Mouse (Mus musculus): Measurements from ENCODE around the gene 4930583I09Rik. TPM values are rescaled to one million over a fixed set of nuclear protein-coding genes. Genes with fewer than 3 reads are reported as not detected.

4930583I09Rik gene
- polyA plus RNA-seq, 1 experiment from 2014 or later, result not detected

DNA sequence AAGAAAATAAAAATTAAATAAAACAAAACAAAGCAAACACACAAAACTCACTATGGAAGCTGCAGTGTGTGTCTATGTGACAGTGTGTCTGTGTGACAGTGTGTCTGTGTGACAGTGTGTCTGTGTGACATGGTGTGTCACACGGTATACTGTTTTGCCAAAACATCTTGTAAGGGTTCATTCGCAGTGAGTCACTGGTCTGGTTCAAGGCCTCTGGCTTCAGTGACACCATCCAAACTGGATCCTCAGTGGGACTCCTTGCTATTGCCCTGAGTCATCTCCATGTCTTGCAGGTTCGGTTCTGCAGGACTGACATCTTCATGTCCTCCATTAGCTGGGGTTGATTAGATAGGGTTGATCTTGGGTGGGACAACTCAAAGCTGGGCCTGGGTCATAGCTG lies 43.8 kb downstream of the 4930583I09Rik start:
- WGBS, result 89% methylated on average over 3 of the region's 3 CpGs
- no peaks in the 10 kb centered on the region for H3K9me3 ChIP-seq
- no peak overlapping the region for H3K4me3 ChIP-seq
- H3K4me1 ChIP-seq, result no peaks in the 10 kb centered on the region; the same call in 1 of the 2 replicates
- no peak overlapping the region for H3K4me2 ChIP-seq
- no peak overlapping the region for H3K27ac ChIP-seq
- H3K27me3 ChIP-seq, result no peaks in the 10 kb centered on the region
- no peak overlapping the region for H3K9ac ChIP-seq
- no peak for ATAC-seq (ENCODE audit: insufficient number of reproducible peaks, low FRiP score, low TSS enrichment, low read depth)
- no peaks in the 10 kb centered on the region for H3K36me3 ChIP-seq

DNA sequence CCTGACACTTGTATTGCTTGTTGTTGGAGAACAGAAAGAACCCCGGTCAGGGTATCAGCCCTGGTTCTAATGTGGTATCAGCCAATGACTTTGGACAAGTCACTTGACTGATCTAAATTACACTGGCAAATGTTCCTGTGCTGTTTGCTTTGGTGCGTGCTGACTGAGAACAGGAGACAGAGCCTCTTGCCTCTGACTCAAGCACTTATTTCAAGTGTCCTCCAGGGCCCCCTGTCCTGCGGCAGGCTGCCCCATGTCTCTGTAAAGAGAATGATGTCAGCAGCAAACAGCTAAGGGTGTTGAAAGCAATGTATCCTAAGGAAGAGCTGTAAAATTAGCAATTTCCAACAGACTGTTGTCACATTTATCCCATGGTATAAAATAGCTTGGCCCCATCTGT lies 46.7 kb downstream of the 4930583I09Rik start:
- no peaks in the 10 kb centered on the region; the same call in 1 of the 2 replicates for H3K4me1 ChIP-seq
- no peaks in the 10 kb centered on the region for H3K36me3 ChIP-seq
- ATAC-seq (ENCODE audit: insufficient number of reproducible peaks, low FRiP score, low TSS enrichment, low read depth), result no peak
- H3K27ac ChIP-seq, result no peak overlapping the region
- H3K9ac ChIP-seq, result no peak overlapping the region
- no peak overlapping the region for H3K4me3 ChIP-seq
- H3K4me2 ChIP-seq, result no peak overlapping the region
- 59% methylated on average over 3 of the region's 3 CpGs for WGBS
- H3K27me3 ChIP-seq, result no peaks in the 10 kb centered on the region
- H3K9me3 ChIP-seq, result no peaks in the 10 kb centered on the region

DNA sequence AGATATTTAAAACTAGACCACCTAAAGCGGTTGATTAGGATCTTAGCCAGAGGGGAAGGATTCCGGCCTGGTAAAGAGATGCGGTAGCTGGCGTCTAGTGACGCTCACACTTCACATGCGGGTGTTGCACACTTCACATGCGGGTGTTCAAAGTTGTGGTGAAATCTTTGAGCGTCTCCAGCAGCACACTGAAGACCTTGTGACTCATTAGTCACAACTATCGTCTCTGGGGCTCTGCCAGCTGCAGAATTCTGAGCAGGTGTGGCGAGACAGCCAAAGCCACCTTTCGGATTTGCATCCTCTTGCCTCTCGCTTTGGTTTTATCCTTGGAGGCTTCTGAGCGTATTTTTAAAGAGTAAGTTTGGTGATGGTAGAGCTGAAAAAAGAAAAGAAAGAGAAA lies 47.6 kb downstream of the 4930583I09Rik start:
- no peak overlapping the region for H3K4me2 ChIP-seq
- ATAC-seq (ENCODE audit: insufficient number of reproducible peaks, low FRiP score, low TSS enrichment, low read depth), result no peak
- no peak overlapping the region for H3K27ac ChIP-seq
- no peak overlapping the region for H3K4me3 ChIP-seq
- no peaks in the 10 kb centered on the region for H3K27me3 ChIP-seq
- no peaks in the 10 kb centered on the region for H3K36me3 ChIP-seq
- H3K9me3 ChIP-seq, result no peaks in the 10 kb centered on the region
- H3K9ac ChIP-seq, result no peak overlapping the region
- H3K4me1 ChIP-seq, result no peaks in the 10 kb centered on the region; the same call in 1 of the 2 replicates
- 80% methylated on average over 13 of the region's 13 CpGs for WGBS

DNA sequence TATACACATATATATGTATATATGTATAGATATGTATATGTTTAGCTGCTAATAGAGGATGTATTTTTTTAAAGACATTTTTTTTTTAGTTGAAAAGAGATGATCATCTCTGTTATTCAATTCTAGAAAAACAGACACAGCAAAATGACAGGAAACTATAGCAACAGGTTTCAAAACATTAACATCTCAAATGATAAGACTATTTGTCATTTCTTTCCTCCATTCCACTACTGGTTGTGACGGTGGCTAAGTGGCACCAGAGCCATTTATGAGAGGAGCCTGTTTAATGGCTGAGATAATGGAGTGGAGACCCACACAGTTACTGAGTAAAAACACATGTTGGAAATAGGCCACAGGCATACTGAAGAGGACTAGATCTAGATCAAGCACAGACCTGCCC lies 49.9 kb downstream of the 4930583I09Rik start:
- WGBS, result 13% methylated on average over 1 of the region's 1 CpGs
- no peak overlapping the region for H3K4me3 ChIP-seq
- H3K36me3 ChIP-seq, result no peaks in the 10 kb centered on the region
- no peaks in the 10 kb centered on the region; the same call in 1 of the 2 replicates for H3K4me1 ChIP-seq
- ATAC-seq (ENCODE audit: insufficient number of reproducible peaks, low FRiP score, low TSS enrichment, low read depth), result no peak
- H3K27me3 ChIP-seq, result no peaks in the 10 kb centered on the region
- H3K9me3 ChIP-seq, result no peaks in the 10 kb centered on the region
- H3K27ac ChIP-seq, result no peak overlapping the region
- H3K9ac ChIP-seq, result no peak overlapping the region
- no peak overlapping the region for H3K4me2 ChIP-seq

Other genes with a start within 250 kb of the 4930583I09Rik start
- 13.0 and 15.6 TPM in 2 replicates for gene Man2a1, start 235.3 kb downstream of the 4930583I09Rik start, polyA plus RNA-seq (2015; fragmentation: Nextera tagmentation; extraction: Ambion mirVana)

Measured in limb, embryonic 15.5 days (tissue).